Mouse (Mus musculus) duodenum, adult 2 months (tissue): ENCODE data around the gene Olfr228. TPM values are rescaled to one million over a fixed set of nuclear protein-coding genes. Genes with fewer than 3 reads are reported as not detected.

Source experiments
- polyA plus RNA-seq: library from polyadenylated mRNA; depleted of rRNA; stranded (reverse); fragments of >200 nt; gene quantifications from 2 replicates; pipeline ENCODE4 v1.2.3, GENCODE M21; 2012; ENCODE audit warnings: low replicate concordance; rRNA removed

Olfr228 gene
- not detected in 2 replicates for polyA plus RNA-seq

GRCm38 (mm10) chr2:86487286-86487685 lies at the start of gene Olfr228:
Olfr228 (minus strand) TSS chr2:86487386.

GRCm38 (mm10) chr2:86508161-86508560 lies 21.0 kb upstream of the Olfr228 start, which contains the start of gene Olfr1076:
Olfr1076 (plus strand) TSS chr2:86508461.

DNA sequence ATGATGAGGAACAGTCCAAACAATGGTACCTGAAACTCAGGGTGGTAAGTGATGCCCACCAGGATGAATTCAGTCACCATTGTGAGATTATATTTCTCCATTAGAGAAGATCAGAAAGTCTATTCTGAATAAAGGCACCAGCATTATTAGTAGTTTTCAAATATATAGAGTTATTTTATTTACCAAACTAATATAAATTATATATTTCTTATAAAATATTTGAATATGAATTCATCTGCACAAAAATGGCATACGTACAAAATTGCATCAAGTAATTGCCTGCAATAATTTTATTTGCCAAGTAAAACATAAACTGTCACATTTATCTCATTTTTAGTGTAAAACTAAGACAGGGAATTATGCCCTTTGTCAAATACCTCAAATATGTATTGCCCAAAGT lies 31.0 kb downstream of the Olfr228 start, which contains the start of gene Olfr1066:
Gene Olfr1066, minus strand, starts transcription at position 101 of the 400 bp plus-strand sequence.

GRCm38 (mm10) chr2:86450491-86450890 lies 36.7 kb downstream of the Olfr228 start, which contains the start of gene Olfr1065:
Olfr1065 (minus strand) TSS chr2:86450591.

Other genes with a start within 250 kb of the Olfr228 start
- not detected in 2 replicates for gene Olfr1048, start 247.1 kb downstream of the Olfr228 start, polyA plus RNA-seq
- not detected in 2 replicates for gene Olfr1049, start 229.1 kb downstream of the Olfr228 start, polyA plus RNA-seq
- gene Olfr1051, start 208.3 kb downstream of the Olfr228 start, polyA plus RNA-seq: not detected in 2 replicates
- not detected in 2 replicates for gene Olfr1052, start 194.9 kb downstream of the Olfr228 start, polyA plus RNA-seq
- not detected in 2 replicates for gene Olfr1053, start 172.1 kb downstream of the Olfr228 start, polyA plus RNA-seq
- gene Olfr1054, start 152.0 kb downstream of the Olfr228 start, polyA plus RNA-seq: not detected in 2 replicates
- not detected in 2 replicates for gene Olfr1055, start 137.1 kb downstream of the Olfr228 start, polyA plus RNA-seq
- not detected in 2 replicates for gene Olfr1056, start 124.9 kb downstream of the Olfr228 start, polyA plus RNA-seq
- gene Olfr1057, start 109.0 kb downstream of the Olfr228 start, polyA plus RNA-seq: not detected in 2 replicates
- gene Olfr1058, start 98.8 kb downstream of the Olfr228 start, polyA plus RNA-seq: not detected in 2 replicates
- gene Olfr1061, start 73.3 kb downstream of the Olfr228 start, polyA plus RNA-seq: not detected in 2 replicates
- not detected in 2 replicates for gene Olfr1062, start 60.6 kb downstream of the Olfr228 start, polyA plus RNA-seq
- gene Olfr1065, start 36.8 kb downstream of the Olfr228 start, polyA plus RNA-seq: not detected in 2 replicates
- not detected in 2 replicates for gene Olfr1066, start 31.1 kb downstream of the Olfr228 start, polyA plus RNA-seq
- gene Olfr1076, start 21.1 kb upstream of the Olfr228 start, polyA plus RNA-seq: not detected in 2 replicates
- not detected in 2 replicates for gene Olfr1079, start 55.1 kb upstream of the Olfr228 start, polyA plus RNA-seq
- gene Olfr1080, start 70.8 kb upstream of the Olfr228 start, polyA plus RNA-seq: not detected in 2 replicates
- gene Olfr1082, start 111.6 kb upstream of the Olfr228 start, polyA plus RNA-seq: not detected in 2 replicates
- gene Olfr1084, start 152.3 kb upstream of the Olfr228 start, polyA plus RNA-seq: not detected in 2 replicates
- not detected in 2 replicates for gene Olfr1085, start 174.6 kb upstream of the Olfr228 start, polyA plus RNA-seq
- gene Olfr1086, start 192.7 kb upstream of the Olfr228 start, polyA plus RNA-seq: not detected in 2 replicates
- gene Olfr1087, start 211.0 kb upstream of the Olfr228 start, polyA plus RNA-seq: not detected in 2 replicates
- gene Olfr1089, start 246.3 kb upstream of the Olfr228 start, polyA plus RNA-seq: not detected in 2 replicates